Mouse (Mus musculus) hindlimb bud, embryonic 11.5 days (tissue): ENCODE data around the gene Txnl4b.
A peak's percentile ranks its signal among the peaks of the same experiment; 100 is the strongest.

Experiments used
- DNase-seq: peaks from one replicate; pipeline ENCODE4 v3.0.0-alpha.2; 2012; ENCODE audit warnings: low read depth, low spot score; ENCODE audit errors: extremely low spot score

Gene Txnl4b

DNA sequence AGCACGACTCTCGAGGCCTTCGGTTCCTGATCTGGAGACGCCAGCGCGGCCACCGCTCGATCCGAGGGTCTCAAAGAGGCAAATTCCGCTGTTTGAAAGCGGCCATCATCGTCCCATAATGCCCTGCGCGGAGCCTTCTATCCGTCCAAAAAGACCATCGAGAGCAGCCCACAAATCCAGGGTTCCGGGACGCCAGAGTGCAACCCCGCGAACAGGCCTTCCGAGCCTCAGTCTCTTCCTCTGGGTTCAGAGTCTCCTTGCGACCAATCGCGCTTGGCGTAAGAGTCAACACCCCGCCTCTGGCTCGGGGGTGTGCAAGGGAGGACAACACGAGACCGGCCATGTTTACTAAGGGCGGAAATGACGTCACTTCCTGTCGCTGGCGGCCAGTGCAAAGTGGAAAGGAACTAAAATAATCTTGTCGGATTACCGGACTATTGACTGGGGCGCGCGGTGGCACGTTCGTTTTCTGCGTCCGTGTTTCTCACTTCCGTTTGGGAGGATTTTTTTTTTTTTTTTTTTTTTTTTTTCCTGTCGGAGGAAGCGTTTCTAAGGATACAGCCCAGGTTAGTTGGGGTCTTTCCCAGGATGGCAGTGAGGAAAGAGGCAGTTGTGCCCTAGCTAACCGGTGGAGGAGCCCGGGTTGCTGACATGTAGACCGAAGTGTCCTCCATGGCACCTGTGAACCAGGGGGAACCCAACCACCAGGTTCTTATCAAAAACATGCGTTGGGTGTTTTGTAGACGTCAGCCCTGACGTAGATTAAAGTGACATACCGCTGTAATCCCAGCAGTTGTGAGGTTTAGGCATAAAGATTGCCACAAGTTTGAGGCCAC, at the start of gene Txnl4b, which contains the start of gene Dhx38:
Txnl4b (plus strand) TSS at position 395 of the 836 bp plus-strand sequence.
Dhx38 (minus strand) TSS at position 364 of the 836 bp plus-strand sequence.
- DNase-seq = peak; percentile 97

GRCm38 (mm10) chr8:109524008-109524407, 41.7 kb upstream of the Txnl4b start:
- DNase-seq = no peak

- DNase-seq = peak; percentile 42
Observed at GRCm38 (mm10) chr8:109535140-109535990, 30.3 kb upstream of the Txnl4b start.

GRCm38 (mm10) chr8:109536703-109537102, 29.0 kb upstream of the Txnl4b start:
- DNase-seq = peak; percentile 60

- no peak for DNase-seq
Observed at GRCm38 (mm10) chr8:109542165-109542564, 23.5 kb upstream of the Txnl4b start.

- DNase-seq = no peak
Observed at GRCm38 (mm10) chr8:109542748-109543519, 22.8 kb upstream of the Txnl4b start.

DNA sequence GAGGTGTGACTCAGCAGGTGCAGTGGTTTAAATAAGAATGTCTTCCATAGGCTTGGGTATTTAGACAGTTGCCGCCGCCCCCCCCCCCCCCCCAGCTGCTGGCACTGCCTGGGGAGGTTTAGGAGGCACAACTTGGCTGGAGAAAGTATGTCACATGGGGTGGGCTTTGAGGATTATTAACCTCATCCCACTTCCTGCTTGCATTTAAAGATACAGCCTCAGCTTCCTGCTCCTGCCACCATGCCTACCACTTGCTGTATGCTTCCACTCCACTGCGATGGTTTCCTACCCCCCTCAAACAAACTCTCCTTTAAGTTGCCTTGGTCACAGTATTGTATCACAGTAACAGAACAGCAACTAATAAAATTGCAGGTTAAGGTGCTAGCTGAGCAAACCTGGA, 21.6 kb upstream of the Txnl4b start:
- DNase-seq = no peak

GRCm38 (mm10) chr8:109551663-109552062, 14.0 kb upstream of the Txnl4b start:
- no peak for DNase-seq

DNA sequence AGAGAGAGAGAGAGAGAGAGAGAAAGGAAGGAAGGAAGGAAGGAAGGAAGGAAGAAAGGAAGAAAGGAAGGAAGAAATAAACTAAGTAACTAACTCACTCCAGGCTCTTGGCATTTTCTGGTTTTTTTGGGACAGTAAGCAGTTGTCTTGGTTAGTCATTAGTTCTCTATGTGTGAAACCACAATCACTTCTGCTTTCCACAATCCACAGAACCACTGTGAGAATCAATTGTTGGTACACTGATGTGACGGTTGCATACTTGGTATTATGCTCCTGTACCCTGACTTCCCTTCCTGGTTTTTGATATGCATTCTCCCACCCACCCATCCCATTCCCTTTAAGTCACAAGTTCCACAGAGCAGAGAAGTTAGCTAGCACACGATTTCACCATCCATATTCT, 1.8 kb upstream of the Txnl4b start:
- no peak for DNase-seq

DNA sequence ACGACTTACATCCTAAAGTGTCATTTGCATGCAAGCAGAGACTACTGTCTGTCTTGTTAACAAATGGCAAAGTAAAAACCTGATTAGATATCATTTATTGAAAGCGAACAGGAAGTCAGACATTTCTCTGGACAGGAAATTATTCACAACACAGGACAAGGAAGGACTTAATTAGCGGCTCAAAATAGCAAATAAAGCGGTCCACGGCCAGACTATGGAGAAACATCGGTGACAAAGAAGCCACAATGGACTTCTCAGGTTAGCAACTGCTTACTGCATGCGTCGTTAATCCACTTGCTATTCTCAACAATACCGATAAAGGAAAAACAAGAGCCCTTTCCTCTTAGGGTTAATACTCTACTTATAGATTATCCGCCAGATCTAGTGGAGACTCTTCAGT, 926 bp upstream of the Txnl4b start:
- DNase-seq = no peak

GRCm38 (mm10) chr8:109571139-109571538, 5.4 kb downstream of the Txnl4b start:
- no peak for DNase-seq

DNA sequence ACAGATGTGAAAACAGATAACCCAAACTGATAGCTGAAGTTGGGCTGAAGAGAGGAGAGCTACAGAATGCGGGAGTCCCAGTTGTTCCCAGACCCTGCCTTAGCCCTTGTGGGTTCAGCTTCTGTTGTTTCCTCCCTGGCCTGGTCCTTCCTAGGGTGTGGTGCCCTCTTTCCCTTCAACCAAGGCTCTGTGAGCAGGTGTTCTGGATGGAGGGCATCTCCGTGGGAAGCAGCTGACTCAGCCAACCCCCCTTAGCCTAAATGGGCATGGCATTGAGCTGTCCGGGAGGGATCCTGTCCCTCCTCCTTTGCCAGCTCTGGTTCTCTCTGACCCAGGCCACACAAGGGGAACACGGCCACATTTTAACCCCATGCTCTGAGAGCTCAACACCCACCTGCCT, 10.6 kb downstream of the Txnl4b start:
- DNase-seq = no peak

DNA sequence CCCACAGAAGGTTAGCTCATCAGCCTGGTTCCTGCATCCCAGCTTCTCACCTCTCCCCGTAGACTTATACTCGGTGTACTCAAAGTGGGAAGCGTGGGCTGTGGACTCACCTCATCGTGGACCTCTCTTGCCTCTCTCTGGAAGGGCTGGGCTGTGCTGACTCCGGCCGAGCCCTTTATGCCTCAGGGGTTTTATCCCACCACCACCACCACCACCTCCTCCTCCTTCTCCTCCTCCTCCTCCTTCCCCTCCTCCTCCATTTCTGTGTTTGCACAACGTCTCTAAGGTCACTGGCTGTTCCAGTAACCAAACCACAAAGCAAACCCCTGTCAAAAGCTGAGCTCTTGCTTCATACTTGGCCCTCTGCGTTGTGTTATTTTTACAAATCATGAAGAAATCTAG, 13.2 kb downstream of the Txnl4b start, which contains the start of gene Hp:
Hp (minus strand) TSS at position 273 of the 402 bp plus-strand sequence.
- no peak for DNase-seq

DNA sequence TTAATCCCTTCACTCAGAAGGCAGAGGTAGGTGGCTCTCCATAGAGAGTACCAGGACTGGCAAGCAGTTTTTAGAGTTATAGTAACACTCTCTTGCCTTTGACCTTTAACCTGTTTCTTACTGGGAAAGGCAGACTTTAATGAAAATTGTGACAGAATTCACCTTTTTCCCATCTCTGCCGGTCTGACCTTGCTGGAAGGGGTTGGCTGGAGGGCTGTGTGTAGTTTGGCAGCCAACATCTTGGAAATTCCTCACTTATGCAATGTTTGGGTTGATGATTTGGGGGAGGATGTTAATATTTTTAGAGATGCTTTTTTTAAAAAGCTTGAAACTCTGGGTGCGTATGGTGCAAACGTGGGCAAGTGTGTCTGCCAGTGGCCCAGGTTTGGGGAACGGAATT, 18.6 kb downstream of the Txnl4b start:
- no peak for DNase-seq

DNA sequence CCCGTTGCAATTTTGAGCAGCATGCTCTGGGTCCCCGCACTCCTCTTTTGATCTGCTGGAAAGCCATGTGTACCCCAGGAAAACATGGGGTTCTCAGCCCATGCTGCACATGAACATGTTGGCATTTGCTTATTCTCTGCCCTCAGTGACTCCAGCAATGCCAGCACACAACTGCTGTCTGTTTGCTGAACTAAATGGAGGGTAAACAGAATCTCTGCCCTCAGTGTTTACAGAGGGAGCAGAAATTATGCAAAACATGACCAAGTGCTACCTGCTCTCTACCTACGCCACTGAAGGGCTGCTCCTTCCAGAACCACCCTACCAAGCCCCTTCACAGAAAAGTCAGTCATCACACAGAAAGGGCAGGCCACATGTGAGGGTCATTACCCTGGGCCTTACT, 19.1 kb downstream of the Txnl4b start:
- no peak for DNase-seq

DNA sequence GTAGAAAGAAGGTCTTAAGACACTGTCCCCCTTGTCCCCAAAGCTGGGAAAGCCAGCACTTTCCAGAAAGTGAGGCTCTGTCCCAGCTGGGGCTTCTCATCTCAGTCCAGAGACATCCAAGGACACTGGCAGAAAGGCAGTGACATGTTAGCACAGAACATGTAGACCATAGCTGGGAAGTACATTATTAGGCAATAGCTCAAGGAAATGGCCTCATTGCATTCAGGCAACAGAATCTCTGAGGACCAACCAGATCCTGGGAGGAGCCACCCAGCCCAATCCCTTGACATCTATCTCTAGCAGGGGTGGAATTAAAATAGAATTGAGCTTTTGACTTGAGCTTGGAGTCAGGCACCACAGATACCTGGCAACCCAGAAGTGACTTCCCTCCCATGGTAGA, 20.0 kb downstream of the Txnl4b start:
- no peak for DNase-seq

DNA sequence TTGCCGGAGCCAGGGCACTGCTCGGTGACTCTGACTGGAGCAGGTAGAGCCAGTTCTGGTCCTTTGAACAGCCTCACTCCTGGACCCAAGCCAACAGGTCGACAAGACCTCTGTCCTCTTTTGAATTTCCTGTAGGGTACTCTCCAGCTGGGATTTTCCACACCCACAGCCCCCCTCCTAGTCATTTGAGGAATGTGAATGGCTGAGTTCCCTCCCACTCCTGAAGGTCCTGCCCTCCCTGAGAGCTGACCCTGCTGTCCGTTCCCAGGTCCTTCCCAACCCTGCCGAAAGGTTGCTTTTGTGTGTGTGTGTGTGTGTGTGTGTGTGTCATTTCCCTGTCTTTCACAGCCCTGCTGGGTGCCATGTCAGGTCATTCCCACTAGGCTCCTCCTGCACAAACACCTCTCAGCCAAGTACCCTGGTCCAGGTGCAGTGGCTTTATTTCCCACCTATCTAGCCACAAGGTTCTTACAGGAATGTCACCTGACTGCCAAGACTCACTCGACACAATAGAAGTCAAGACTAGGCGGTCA, 21.3 kb downstream of the Txnl4b start:
- no peak for DNase-seq

GRCm38 (mm10) chr8:109590901-109591300, 25.2 kb downstream of the Txnl4b start:
- DNase-seq = no peak

DNA sequence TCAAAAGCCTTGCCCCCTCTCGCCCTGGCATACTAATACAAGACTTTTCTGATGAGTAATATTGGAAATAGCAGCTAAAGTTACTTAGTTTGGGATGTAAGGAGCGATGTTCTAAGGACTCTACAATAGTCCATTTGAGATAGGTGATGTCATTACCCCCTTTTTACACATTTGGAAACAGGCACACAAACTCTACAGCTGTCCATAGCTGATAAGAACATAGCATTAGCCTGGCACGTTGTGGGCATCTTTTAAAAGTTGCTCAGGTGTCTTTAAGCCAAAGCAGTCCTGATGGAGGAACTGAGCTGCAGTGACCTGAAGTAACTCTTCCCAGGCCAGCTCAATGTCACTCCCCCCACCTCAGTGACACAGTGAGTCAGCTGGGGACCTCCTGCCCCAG, 25.7 kb downstream of the Txnl4b start:
- no peak for DNase-seq

GRCm38 (mm10) chr8:109592164-109592563, 26.5 kb downstream of the Txnl4b start:
- no peak for DNase-seq
